Mouse (Mus musculus) lung, postnatal 14 days (tissue): ENCODE data around the gene Snf8.
A peak's percentile ranks its signal among the peaks of the same experiment; 100 is the strongest.

ENCODE experiments used
- DNase-seq: peaks from one replicate; pipeline ENCODE4 v3.0.0; 2021

The Snf8 gene

DNA sequence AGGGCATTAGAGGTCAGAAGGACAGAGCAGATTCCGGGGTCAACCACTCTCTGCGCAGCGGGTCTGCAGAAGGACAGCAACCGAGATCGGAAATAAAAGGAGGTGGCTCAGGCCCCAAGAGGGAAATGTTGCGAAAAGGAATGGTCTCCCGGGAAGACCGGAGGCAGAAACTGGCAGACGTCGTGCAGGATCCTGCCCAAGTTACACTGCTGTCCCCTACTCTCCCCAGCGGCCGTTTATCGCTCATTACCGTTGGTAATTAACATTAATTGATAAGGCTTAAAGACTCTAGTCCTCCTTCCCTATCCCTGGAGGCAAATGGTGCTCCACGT, 40.5 kb downstream of the Snf8 start:
- peak; percentile 7 for DNase-seq

DNA sequence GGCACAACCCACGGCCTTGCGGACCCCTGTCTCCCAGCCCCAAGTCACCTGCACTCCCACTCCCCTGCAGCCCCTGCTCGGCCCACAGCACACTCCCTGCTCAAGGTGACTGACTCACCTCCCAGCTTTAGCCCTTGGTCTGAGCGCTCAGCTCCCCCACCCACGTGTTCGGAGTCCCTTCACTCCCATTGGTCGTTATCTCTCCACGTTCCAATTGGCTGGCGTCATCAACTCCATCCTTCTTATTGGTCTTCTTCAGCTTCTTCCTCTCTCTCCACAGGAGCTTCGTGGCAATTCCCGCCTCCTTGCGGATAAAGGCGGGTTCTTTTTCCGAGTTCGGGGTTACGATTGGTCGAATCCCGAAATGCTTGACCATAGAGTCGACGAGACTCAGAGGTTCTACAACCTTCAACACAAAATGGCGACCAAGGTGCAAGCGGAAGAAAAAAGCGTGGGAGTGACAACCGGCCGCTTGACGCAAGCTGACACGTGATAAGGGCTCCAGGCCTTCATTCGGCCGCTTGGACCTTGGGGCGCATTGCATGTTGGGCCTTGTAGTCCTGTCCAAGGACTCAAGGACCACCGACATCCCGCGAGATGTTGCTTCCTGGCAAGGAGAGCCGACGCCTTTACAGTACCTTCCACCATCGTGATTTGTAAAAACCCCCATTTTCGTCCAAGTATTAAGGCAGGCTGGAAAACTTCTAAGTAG, 41.0 kb downstream of the Snf8 start, which contains the start of gene Atp5g1:
Atp5g1 (minus strand) TSS at position 162 of the 712 bp plus-strand sequence.
- DNase-seq = peak; percentile 97

DNA sequence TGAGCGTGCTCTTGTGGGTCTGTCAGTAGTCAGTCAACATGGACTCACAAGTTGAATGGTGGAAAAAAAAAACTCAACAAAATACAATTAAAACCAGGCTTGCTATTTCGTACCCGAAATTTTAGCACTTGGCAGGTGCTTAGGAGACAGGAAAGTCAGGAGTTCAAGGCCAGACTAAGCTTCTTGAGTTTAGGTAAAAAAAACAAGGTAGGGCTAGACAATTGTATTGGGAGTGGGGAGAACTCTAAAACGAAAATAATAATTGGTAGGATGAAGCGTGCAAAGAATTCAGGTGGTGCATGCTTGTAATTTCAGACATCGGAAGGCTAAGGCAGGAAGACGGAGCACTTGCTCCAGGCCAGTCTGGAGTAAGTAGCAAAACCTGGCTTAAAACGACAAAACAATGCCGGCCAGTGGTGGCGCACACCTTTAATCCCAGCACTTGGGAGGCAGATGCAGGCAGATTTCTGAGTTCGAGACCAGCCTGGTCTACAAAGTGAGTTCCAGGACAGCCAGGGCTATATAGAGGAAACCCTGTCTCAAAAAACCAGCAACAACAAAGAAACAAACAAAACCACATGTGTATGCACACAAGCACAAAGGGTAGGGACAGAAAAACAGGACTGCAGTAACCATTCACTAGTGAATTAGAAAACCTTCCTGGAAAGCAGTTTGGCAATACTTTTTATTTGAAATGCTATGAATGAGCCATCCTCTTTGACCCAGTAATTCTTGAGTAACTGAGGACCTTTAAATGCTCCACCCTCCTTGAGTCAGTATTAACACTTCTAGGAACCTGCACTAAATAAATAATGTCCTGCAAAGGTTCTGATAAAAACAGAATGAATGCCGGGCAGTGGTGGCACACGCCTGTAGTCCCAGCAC, 41.8 kb downstream of the Snf8 start:
- DNase-seq = no peak

DNA sequence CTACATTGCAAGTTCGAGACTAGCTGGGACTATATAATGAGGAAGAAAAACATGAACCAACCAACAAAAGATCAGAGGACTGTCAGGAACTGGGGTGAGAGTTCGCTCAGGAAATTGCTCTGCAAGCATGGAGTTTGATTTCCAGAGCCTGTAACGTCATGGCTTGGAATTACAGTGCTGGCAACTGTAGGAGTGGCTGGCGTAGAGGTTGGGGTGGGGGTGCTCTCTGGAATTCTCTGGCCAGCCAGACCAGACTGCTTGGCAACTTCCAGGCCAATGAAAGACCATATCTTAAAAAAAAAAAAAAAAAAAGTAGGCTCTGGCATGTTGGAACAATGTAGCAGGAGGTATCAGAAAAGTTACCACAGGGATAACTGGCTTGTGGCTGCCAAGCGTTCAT, 46.1 kb downstream of the Snf8 start:
- no peak for DNase-seq

DNA sequence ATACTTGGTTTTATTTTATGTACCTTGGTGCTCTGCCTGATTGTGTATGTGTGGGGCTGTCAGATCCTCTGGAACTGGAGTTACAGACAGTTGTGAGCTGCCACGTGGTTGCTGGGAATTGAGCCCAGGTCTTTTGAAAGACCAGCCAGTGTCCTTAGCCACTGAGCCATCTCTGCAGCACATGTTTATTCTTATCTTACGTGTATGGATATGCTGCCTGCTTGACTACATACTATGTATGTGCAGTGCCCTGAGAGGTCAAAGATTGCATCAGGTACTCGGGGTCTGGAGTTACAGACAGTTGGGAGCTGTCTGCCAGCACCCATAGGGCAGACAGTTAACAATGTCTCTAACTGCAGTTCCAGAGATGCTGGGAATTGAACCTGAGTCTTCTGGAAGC, 48.0 kb downstream of the Snf8 start:
- no peak for DNase-seq

DNA sequence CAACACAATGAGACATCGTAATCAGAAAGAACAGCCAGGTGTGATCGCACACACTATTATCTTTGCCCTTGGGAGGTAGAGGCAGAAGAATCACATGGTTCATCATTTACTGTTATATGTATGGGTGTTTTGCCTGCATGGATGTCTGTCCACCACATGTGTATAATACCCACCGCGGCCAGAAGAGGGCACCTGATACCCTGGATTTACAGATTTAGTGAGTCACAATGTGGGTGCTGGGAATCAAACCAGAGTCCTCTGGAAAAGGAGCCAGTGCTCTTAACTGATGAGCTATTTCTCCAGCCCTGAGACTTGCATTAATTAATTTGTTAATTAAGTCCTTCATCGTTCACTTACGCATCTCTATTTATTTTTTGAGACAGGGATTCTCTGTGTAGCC, 53.3 kb downstream of the Snf8 start:
- no peak for DNase-seq

DNA sequence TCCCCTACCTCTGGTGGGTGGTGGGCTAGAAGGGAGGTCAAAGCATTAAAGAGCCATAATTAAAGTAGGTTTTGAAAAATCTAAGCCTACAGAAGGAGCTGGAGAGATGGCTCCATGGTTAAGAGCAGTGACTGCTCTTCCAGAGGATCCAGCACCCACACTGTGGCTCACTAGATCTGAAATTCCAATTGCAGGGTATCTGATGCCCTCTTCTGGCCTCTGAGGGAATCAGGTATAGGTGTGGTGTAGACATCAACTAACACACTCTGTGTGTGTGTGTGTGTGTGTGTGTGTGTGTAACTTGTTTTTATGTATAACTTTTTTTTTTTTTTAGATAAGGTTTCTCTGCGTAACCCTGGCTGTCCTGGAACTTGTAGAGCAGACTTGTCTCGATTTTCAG, 56.4 kb downstream of the Snf8 start:
- peak; percentile 9 for DNase-seq

DNA sequence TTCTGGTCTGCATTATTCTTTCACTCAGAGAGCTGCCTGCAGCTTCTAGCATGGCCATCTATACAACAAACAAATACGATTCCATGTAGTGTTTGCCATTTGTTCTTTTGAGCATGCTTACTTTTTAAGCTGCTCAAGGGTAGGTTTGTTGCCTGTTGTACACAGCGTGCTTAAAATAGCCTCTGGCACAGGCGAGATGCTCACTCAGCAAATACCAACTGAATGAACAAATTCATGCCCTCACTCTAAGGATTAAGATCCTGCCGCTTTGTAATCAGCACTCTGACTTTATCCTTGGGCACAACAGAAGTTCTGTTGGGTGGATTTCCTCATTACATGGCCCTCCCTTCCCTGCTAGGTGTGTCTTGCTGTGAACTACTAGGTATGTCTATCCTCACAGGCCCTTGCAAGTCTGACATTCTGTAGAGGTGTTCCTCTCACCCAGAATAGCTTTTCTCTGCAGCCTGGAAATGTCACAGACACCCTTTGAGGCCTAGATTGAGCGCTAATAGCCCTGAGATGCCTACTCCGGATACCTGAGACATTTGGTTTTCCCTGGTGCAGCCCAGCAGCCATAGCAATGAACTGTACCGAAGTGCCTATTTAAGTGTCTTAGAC, 58.1 kb downstream of the Snf8 start:
- no peak for DNase-seq

DNA sequence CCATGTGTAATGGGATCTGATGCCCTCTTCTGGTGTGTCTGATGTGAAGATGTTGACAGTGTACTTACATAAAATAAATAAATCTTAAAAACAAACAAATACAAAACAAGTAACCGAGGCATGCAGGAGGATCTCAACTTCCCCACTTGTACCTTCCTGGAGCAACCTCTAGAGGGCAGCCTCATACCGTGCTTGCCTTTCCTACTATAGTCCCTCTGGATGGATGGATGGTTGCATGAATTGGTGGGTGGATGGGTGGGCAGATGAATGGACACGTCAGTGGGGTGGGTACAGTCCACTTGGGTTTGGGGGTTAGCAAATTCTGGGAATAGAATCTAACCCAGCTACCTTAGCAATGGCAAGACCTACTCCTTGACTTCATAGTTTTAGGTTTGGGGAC, 58.7 kb downstream of the Snf8 start:
- peak; percentile 53 for DNase-seq
